Mouse (Mus musculus) E14TG2a.4 (cell line): ENCODE results near the gene Dnase2a.

Experiments
- H3K27me3 ChIP-seq: 2 replicates; pipeline ENCODE4 v1.6.1; 2014; ENCODE audit warnings: low read length, control low read depth; ENCODE audit not compliant: insufficient read depth
- H3K36me3 ChIP-seq: 2 replicates; pipeline ENCODE4 v1.6.1; 2014; ENCODE audit warnings: low read length, control low read depth; ENCODE audit not compliant: insufficient read depth
- H3K4me1 ChIP-seq: replicated peaks from 2 replicates; pipeline ENCODE4 v1.6.1; 2014; ENCODE audit warnings: low read depth, low read length, control low read depth
- H3K4me3 ChIP-seq: replicated peaks from 2 replicates; pipeline ENCODE4 v1.5.1; 2014; ENCODE audit warnings: mild to moderate bottlenecking, low read length
- H3K9me3 ChIP-seq: 2 replicates; pipeline ENCODE4 v1.6.1; 2014; ENCODE audit warnings: low read length, control low read depth
- CTCF ChIP-seq: conservative IDR thresholded peaks from 2 replicates; pipeline ENCODE4 v1.5.1; 2014; ENCODE audit warnings: low read length
- NANOG ChIP-seq: IDR thresholded peaks from 2 replicates; pipeline ENCODE4 v1.6.1; 2014; ENCODE audit warnings: borderline replicate concordance, low read length, mixed read lengths
- POU5F1 ChIP-seq: IDR thresholded peaks from 2 replicates; pipeline ENCODE4 v1.6.1; 2014; ENCODE audit warnings: low read length, borderline replicate concordance

The Dnase2a gene

DNA sequence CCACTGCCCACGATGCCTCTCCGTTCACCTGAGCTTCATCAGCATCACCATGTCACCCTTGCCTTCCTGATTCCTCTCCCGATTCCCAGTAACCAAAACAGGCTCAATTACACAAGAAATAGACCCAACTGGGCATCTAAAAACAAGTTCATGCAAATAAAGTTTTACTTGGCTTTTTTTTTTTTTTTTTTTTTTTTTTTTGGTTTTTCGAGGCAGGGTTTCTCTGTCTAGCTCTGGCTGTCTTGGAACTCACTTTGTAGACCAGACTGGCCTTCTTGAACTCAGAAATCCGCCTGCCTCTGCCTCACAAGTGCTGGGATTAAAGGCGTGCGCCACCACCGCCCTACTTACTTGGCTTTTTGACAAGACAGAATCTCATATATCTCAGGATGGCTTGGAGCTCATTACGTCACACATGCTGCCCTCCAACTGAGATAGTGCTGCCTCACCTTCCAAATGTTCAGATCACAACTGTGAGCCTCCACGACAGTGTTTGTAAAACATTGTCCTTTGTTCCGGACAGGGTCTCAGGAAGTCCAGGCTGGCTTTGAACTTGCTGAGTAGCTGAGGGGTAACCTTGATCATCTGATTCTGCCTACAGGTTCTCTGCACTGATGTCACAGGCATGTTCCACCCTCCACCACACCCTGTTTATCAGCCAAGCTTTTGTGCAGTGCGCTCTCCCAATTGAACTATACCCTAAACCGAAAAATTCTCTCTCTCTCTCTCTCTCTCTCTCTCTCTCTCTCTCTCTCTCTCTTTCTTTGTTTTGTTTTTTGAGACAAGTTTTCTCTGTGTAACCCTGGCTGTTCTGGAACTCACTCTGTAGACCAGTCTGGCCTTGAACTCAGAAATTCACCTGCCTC is 29.5 kb downstream of the Dnase2a start:
- Histone ChIP-seq H3K27me3 (peaks cover 49% of the 10 kb centered on the region), H3K36me3 (no peaks in the 10 kb centered on the region)
- TF ChIP-seq POU5F1 (no peak), CTCF (0 out of 2 replicates have a peak, but pooled peaks have one; percentile 3)

GRCm38 (mm10) chr8:84943699-84944098 is 35.3 kb downstream of the Dnase2a start:
- Histone ChIP-seq H3K9me3 (no peaks in the 10 kb centered on the region), H3K4me3 (no peak overlapping the region), H3K27me3 (peaks cover 64% of the 10 kb centered on the region), H3K4me1 (peaks cover 29% of the 10 kb centered on the region), H3K36me3 (no peaks in the 10 kb centered on the region)
- TF ChIP-seq CTCF (no peak), POU5F1 (no peak)

More for the DNA sequence above, 29.5 kb downstream of the Dnase2a start:
- peaks cover 30% of the 10 kb centered on the region for H3K4me1 ChIP-seq
- H3K9me3 ChIP-seq: no peaks in the 10 kb centered on the region
- peak overlapping the region; percentile 91 for H3K4me3 ChIP-seq

GRCm38 (mm10) chr8:84944478-84945160 is 36.3 kb downstream of the Dnase2a start:
- TF ChIP-seq CTCF (no peak), NANOG (no peak), POU5F1 (no peak)
- Histone ChIP-seq H3K4me3 (peak overlapping the region; percentile 83), H3K36me3 (no peaks in the 10 kb centered on the region), H3K9me3 (no peaks in the 10 kb centered on the region), H3K4me1 (peaks cover 29% of the 10 kb centered on the region), H3K27me3 (peaks cover 62% of the 10 kb centered on the region)

- Histone ChIP-seq H3K9me3 (no peaks in the 10 kb centered on the region), H3K27me3 (peaks cover 68% of the 10 kb centered on the region), H3K4me1 (peaks cover 35% of the 10 kb centered on the region), H3K4me3 (peak overlapping the region; percentile 83), H3K36me3 (no peaks in the 10 kb centered on the region)
- TF ChIP-seq CTCF: no peak; the same call in 1 of the 2 replicates
- TF ChIP-seq POU5F1: no peak
- no peak for TF ChIP-seq NANOG
Observed at GRCm38 (mm10) chr8:84945235-84945632, 36.9 kb downstream of the Dnase2a start.

DNA sequence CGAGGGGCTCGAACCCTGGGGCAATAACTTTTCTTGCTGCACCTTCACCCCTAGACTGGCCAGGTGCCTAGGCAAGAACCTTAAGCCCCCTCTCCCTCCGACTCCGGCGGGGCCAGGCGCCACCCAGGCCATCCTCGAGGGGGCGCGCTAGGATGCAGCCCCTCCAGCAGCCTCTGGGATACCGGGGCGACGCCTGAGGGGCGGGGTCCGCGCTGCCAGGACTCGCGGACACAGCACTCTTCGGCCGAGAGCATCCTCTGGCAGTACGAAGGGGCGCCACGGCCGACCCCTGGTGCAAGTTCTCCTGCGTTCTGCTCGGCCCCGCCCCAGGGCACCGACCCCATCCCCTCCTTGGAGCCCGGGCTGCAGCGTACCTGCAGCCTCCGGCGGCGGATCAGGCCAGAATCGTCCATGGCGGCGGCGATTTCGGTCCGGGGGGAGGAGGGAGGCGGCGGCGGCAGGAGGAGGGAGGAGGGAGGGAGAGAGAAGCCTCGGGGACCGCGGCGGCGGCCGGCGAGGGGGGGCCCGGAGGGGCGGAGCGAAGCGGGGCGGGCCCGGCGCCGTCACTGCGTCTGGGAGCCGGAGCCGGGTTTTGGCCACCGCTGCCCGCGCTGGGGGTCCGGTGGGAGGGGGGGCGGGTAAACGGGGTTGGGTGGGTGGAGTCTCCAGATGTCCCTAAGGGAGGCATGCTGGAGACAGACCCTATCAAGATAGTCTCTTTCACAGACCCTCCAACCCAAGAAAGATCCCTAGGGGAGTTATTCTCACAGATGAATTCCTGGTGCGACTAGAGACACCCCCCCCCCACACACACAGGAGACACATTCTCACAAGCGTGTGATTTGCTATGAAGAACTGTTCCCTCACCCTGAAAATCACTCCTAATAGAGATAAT is 37.5 kb downstream of the Dnase2a start:
- peaks cover 68% of the 10 kb centered on the region for H3K27me3 ChIP-seq
- H3K4me1 ChIP-seq: peaks cover 37% of the 10 kb centered on the region
- no peaks in the 10 kb centered on the region for H3K9me3 ChIP-seq
- TF ChIP-seq NANOG: no peak
- peak; percentile 17; the same call in 1 of the 2 replicates for TF ChIP-seq CTCF
- peak overlapping the region; percentile 83 for H3K4me3 ChIP-seq
- no peaks in the 10 kb centered on the region for H3K36me3 ChIP-seq

DNA sequence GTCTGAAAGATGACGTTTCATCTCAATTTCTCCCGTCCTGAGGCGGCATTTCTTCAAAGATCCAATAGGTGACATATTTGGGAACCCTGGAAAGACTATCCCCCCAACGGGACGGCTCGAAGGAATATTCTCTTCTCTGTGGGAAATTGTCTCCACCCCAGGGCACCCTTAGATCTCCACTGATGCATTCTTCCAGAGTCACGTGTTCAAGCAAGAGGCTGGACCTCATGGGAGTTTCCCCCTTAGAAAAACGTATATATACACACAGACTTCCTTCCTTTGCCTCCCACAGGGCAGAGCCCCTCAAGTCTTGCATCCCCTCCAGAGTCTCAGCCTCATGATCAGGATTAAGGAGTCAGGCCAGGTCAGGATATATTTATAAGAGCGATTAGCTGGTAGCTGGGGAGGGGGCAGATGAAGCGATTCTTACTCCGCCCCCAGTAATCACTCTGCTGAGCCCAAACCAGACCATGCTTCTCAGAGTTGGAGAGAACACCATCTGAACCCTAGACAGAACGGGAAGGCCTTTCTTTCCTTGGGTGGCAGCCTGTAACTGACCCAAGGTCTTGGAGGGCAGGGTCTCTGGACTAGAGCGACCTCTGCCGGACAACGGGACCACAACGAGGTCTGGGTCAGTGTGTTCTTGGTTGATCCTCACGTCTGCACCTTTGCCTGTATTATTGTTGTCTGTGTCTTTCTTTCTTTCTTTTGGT is 38.3 kb downstream of the Dnase2a start, which contains the start of gene Rtbdn:
Gene Rtbdn, plus strand, starts transcription at position 464 of the 713 bp plus-strand sequence.
- Histone ChIP-seq H3K27me3 (peaks cover 69% of the 10 kb centered on the region), H3K9me3 (no peaks in the 10 kb centered on the region), H3K4me1 (peaks cover 37% of the 10 kb centered on the region), H3K36me3 (no peaks in the 10 kb centered on the region), H3K4me3 (peak within 1 kb of the TSS; percentile 83)
- no peak for TF ChIP-seq NANOG
- no peak for TF ChIP-seq POU5F1
- peak; percentile 60 for TF ChIP-seq CTCF

DNA sequence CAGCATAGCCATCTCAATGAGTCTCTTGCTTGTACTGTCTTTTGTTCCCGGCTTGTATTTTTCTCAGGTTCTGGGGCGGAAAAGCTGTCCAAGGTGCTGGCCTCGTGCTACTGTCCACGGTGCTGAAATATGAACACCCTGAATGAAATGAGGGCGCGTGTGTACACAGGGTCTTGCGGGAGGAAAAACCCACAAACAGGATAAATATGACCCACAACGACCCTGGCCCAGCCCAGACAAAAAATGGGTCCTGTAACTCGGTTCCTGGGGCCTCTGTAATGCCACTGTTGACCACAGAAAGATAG is 38.8 kb downstream of the Dnase2a start:
- Histone ChIP-seq H3K4me3 (no peak overlapping the region), H3K4me1 (peaks cover 41% of the 10 kb centered on the region)
- TF ChIP-seq NANOG (no peak), POU5F1 (no peak)

More for the DNA sequence above, 38.8 kb downstream of the Dnase2a start:
- H3K36me3 ChIP-seq: no peaks in the 10 kb centered on the region
- no peaks in the 10 kb centered on the region for H3K9me3 ChIP-seq
- H3K27me3 ChIP-seq: peaks cover 74% of the 10 kb centered on the region
